In the genomic region with DNA sequence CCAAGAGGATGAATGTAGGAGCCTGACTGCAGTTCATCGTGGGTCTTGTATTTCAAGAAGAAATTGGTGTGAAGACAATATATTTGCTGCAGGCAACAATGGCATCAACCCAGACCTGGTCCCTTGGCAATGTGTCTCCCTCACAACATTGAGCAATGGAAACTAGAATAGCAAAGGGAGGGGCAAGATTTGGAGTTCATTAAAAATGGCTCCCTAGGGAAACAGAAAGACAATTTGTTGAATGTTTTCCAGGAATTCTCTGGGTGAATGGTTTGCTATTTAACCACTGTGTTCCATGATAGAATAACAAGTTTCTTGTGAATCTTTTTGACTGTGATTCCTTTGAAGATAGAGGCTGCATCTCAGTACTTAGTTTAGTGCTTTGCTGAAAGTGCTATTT, we compare ENCODE assay signal across 30 mouse cellular contexts. TPM values are rescaled to one million over a fixed set of nuclear protein-coding genes. Genes with fewer than 3 reads are reported as not detected.
DNase-seq lines count a peak whose midpoint lies in the region; ATAC-seq and TF ChIP-seq lines count a peak whose summit lies in the region.
"Had no signal": no experiment of that assay in that cellular context is flagged by ENCODE, and none has a peak within 500 bp of the region (broad histone marks: within the 10 kb centered on the region; RNA-seq: fewer than 3 reads in every experiment).

A gene (minus strand): TSS at position 124 of the 400 bp plus-strand sequence.

- ATAC-seq in granulocyte monocyte progenitor cell, adult 5-6 weeks (replicated peaks; ENCODE audit: poor library complexity, severe bottlenecking), result no peak
- ATAC-seq: activated CD4-positive, CD25-positive, alpha-beta regulatory T cell, adult 4 months; forebrain, embryonic 14.5 days; forebrain, embryonic 16.5 days; Patski had no signal

- DNase-seq in adrenal gland, postnatal 14 days, result peak; percentile 9
- DNase-seq in adrenal gland, adult (ENCODE audit: inconsistent age in 2 of 2, low spot score in 1 of 2), result no peak
- peak; percentile 23 for DNase-seq in gastrocnemius, adult 2 months
- DNase-seq in gastrocnemius, postnatal 14 days, result no peak
- DNase-seq in Muller cell, postnatal 12 days (ENCODE audit: inconsistent ontology term), result peak; percentile 55
- peak; percentile 86 for DNase-seq in adipocyte (ENCODE audit: low spot score)
- DNase-seq in urinary bladder, postnatal 10 days (ENCODE audit: low spot score), result no peak
- DNase-seq: adrenal gland, postnatal 25 days; cerebellum, adult 11 months; cerebellum, adult 18-20 months; cerebellum, adult 8-10 months; cerebellum, adult 9-11 months; cerebellum, postnatal 14 days; cerebellum, postnatal 36 days; embryo, embryonic 11 days had no signal

- no peak within 1 kb of the TSS for H3K27ac ChIP-seq in gastrocnemius, adult 2 months
- H3K27ac ChIP-seq: embryonic facial prominence, embryonic 13.5 days; embryonic facial prominence, embryonic 15.5 days; forebrain, embryonic 10.5 days; forebrain, embryonic 12.5 days had no signal

- intact Hi-C loops in gastrocnemius, adult 2 months (cut with DNase I), result no loop called here
- intact Hi-C loops in gastrocnemius, postnatal 14 days (cut with DNase I; ENCODE audit: low total_unique reads), result no loop called here

- TF ChIP-seq CTCF in gastrocnemius, adult 2 months (IDR thresholded peaks at IDR 0.05), result no peak

- H3K4me3 ChIP-seq in gastrocnemius, adult 2 months, result no peak within 1 kb of the TSS
- H3K4me3 ChIP-seq: embryonic facial prominence, embryonic 13.5 days; embryonic facial prominence, embryonic 15.5 days; erythroblast, embryonic 14.5 days; forebrain, embryonic 10.5 days; forebrain, embryonic 12.5 days had no signal

RNA-seq across cellular contexts. Expression of the gene that starts here (rescaled TPM):
- total RNA-seq in adrenal gland, postnatal 14 days (2021), result not detected in 2 replicates
- not detected for total RNA-seq in gastrocnemius, adult 2 months (2021)
- not detected for total RNA-seq in gastrocnemius, postnatal 14 days (2021)
- total RNA-seq in granulocyte monocyte progenitor cell, adult 5-6 weeks (2014; fragmentation: Nextera tagmentation), result not detected in 2 replicates
- total RNA-seq in granulocyte monocyte progenitor cell, adult 5-6 weeks (2017), result not detected in 2 replicates
- total RNA-seq: adrenal gland, adult 18-20 months; adrenal gland, postnatal 25 days; adrenal gland, postnatal 4 days; common myeloid progenitor, adult 5-6 weeks; ES-E14; MEL had no signal

Comparison
In these comparisons a context has a peak if more than half of its experiments do, and no peak if none do; other contexts are left out.
1. Peak in DNase-seq in adrenal gland, postnatal 14 days; RNA of the gene not detected or under 1 TPM.
2. Peak in DNase-seq in gastrocnemius, adult 2 months; RNA of the gene not detected or under 1 TPM.
3. DNase-seq: peak in Muller cell, postnatal 12 days (single experiment) and adipocyte (single experiment); none in adrenal gland, adult (0 of 2), gastrocnemius, postnatal 14 days (single experiment) and urinary bladder, postnatal 10 days (single experiment).